Mouse (Mus musculus) urinary bladder, postnatal 4 days (tissue): ENCODE results near the gene Carmil3.

Experiments used
- DNase-seq, 2 experiments: peaks; one replicate each; pipeline ENCODE4 v3.0.0; 2021 to 2022; ENCODE audit warnings: low spot score in 2 of 2

The Carmil3 gene

GRCm38 (mm10) chr14:55490361-55491201 is at the start of gene Carmil3:
Carmil3 (plus strand) TSS chr14:55490651.
- peak in 1 of 2 experiments; percentile 57 for DNase-seq

DNA sequence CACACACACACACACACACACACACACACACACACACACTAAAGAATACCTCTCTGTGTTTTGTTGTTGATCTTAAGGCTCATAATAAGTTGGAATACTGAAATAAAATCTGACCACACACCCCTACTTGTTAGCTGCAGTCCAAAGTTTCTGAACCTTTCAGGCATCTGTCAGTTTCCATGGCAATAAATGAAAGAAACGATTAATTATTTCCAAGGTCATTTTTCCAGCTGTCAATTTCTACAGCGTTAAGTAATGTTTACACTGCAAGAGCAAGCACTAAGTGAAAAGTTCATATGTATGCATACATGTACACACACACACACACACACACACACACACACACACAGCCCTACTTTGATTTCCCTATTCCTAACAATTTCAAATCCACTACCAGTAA is 32.8 kb upstream of the Carmil3 start:
- no peak for DNase-seq

DNA sequence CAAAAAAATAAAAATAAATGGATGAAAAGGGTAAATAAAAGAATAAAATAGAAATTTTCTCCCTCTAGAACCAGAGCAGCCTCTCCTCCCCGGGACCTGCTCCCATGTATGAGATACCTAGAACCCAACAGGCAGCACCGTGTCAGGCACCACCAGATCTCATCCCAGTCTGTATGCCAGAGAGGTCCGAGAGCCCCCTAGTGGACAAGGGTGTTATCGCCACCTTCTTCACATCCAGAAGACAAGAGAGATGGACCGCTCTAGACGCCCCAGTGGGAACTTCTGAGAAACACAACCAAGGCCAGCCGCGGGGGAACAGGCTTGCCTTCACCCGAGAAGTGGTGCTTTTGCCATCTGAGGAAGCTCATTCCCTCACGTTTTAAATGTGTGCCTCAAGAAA is 32.2 kb upstream of the Carmil3 start:
- DNase-seq: peak in 1 of 2 experiments; percentile 62

- no peak for DNase-seq
Observed at GRCm38 (mm10) chr14:55458761-55459160, 31.7 kb upstream of the Carmil3 start.

GRCm38 (mm10) chr14:55459796-55460195 is 30.7 kb upstream of the Carmil3 start:
- no peak for DNase-seq

- DNase-seq: no peak
Observed at GRCm38 (mm10) chr14:55460297-55460696, 30.2 kb upstream of the Carmil3 start.

GRCm38 (mm10) chr14:55461757-55462156 is 28.7 kb upstream of the Carmil3 start:
- no peak for DNase-seq

DNA sequence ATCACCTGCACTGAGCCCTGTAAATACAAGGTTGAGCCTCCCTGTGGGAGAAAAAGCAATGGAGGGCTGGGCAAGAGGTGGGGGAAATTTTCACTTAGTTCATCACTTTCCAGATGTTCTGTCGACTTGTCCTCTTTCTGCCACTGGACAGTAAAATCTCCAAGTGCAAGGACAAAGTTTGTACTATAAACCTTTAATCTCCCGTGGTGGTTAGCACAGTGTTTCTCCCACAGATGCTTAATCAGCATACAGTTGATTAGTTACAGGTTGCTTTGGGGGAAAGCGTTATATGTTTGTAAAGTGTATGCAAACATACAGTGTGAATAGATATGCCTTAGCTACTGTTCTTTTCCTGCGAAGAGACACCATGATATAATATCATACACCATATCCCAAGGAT is 24.0 kb upstream of the Carmil3 start:
- DNase-seq: no peak

GRCm38 (mm10) chr14:55467108-55467507 is 23.3 kb upstream of the Carmil3 start:
- DNase-seq: no peak

DNA sequence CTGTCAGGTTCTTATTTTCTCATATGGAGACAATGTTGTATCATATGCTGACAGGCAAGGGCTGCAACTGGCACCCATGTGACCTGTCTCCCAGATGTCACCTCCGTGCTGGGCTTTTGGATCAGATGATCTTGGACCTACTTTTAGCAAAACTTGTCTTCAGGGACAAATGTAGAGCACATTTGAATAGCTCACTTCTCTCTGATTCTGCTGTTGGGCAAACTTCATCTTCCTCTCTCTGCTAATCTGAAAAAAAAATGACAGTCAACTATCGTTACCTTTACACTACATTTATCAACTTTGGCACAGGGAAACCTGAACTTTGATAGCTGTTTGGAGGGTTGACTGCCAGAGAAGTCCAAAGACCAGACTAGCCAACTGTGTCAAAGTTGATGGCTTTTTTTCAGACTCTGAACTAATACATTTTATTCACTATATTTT is 22.1 kb upstream of the Carmil3 start:
- DNase-seq: no peak

GRCm38 (mm10) chr14:55469041-55469440 is 21.4 kb upstream of the Carmil3 start:
- DNase-seq: no peak

DNA sequence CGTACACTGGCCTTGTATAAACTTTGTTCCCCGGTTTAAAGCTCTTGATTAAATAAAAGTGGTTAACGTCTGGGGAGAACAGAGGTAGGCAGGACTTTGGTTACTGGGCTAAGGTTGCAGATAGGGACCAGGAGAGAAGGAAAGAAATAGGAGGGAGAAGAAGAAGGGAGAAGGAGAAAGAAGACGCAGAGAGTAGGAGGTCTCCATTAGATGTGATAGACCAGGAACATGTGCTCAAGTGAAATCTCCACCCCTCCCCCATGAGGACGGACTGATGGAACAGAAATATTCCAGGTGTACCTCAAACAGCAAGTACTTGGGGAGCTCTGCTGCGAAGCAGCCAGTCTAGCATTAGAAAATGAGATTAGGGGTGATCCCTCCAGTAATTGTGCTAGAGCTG is 20.6 kb upstream of the Carmil3 start:
- no peak for DNase-seq

DNA sequence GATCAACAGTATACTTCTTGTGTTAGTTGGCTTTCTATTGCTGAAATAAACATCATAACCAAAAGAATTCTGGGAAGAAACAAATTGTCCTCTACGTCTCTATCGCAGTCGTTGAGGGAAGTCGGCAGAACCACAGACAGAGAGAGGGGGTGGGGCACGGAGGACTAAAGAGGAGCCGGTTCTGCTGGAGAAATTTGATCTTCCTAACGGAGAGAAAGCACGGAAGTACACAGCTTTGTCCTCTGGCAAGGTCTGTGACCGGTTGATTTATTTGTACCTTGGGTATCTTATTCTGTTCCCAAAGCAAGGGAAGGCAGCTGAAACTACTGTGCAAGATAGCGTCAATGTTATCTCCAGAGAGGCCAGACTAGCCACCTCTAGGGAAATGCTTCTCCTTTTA is 19.6 kb upstream of the Carmil3 start:
- no peak for DNase-seq

- no peak for DNase-seq
Observed at GRCm38 (mm10) chr14:55475654-55476053, 14.8 kb upstream of the Carmil3 start.

DNA sequence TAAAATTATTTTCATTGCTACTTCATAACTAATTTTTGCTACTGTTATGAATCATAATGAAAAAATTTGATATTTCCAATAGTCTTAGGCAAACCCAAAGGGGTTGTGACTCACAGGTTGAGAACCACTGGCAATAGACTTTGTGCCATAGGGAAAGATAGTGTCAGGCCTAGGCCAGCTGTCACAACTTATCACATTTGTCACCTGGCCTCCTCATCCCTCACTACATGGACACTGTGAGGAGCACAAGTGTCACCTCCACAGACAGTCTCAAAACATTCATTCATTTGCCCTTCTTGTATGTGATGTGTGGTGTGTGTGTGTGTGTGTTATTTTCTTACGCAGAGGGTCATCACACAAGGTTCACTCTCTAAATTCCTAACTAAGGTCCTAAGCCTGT is 13.0 kb upstream of the Carmil3 start:
- DNase-seq: no peak

GRCm38 (mm10) chr14:55477829-55478228 is 12.6 kb upstream of the Carmil3 start:
- DNase-seq: no peak

GRCm38 (mm10) chr14:55478651-55479599 is 11.5 kb upstream of the Carmil3 start, which contains the start of gene Dhrs4:
Dhrs4 (plus strand) TSS chr14:55478758.
- peak; percentile 75 to 79 for DNase-seq

- DNase-seq: no peak
Observed at GRCm38 (mm10) chr14:55479629-55480028, 10.8 kb upstream of the Carmil3 start.

GRCm38 (mm10) chr14:55484430-55485085 is 5.9 kb upstream of the Carmil3 start:
- DNase-seq: no peak

GRCm38 (mm10) chr14:55486836-55487235 is 3.6 kb upstream of the Carmil3 start:
- DNase-seq: no peak

DNA sequence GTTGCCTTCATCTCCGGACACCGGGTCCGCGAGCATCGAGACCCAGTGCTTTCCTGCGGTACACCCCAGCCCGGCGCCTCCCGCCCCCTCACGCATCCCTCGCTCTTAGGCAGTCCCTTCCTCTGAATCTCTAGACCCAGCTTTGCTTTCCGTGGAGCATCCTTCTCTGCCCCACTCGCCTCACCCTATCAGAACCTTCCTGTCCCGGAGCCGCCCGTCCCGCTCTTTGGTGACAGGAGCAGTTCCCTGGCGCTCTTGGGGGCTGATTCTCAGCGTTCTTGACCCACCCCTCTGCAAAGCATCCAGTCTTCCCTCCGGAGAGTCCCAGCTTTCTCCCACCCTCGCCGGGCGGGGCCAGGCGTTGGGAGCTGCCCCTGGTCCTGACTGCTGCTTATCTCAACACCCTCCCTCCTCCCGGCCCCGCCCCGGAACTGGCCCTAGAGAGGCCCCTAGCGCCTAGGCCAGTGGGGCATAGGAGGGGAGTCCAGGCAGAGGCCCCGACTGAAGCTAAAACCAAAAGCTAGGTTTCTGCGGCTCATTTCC is 911 bp downstream of the Carmil3 start:
- DNase-seq: peak in 1 of 2 experiments; percentile 52

DNA sequence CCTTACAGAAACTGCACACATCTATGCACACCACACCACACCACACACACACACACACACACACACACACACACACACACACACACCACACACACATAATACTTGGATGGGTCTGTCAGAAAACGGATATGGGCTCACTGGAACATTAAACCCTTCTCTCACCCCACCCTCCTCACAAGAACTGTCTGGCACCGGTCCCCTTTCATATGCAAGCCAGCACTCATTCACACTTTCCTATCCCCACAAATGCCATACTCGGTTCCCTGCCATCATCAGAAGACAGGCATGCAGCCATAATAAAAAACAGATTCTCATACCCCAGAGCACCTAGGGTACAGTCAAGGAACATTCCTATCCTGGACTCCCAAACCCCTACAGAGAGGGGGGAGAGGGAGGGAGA is 1.7 kb downstream of the Carmil3 start:
- no peak for DNase-seq
